12 mouse cellular contexts compared by ENCODE assay signal in genomic region chr7:40702191-40703045, GRCm38 (mm10).
DNase-seq lines count a peak whose midpoint lies in the region; ATAC-seq and TF ChIP-seq lines count a peak whose summit lies in the region.
"Had no signal": no experiment of that assay in that cellular context is flagged by ENCODE, and none has a peak within 500 bp of the region (broad histone marks: within the 10 kb centered on the region; RNA-seq: fewer than 3 reads in every experiment).

No protein-coding gene starts in this region.

- no peak for TF ChIP-seq CTCF in lung, postnatal 0 days (IDR thresholded peaks at IDR 0.05)

- no peaks in the 10 kb centered on the region for H3K36me3 ChIP-seq in hindbrain, embryonic 16.5 days (ENCODE audit: control insufficient read depth, insufficient read depth, low read length)
- no peaks in the 10 kb centered on the region for H3K36me3 ChIP-seq in hindbrain, embryonic 10.5 days
- no peaks in the 10 kb centered on the region for H3K36me3 ChIP-seq in lung, postnatal 0 days (ENCODE audit: insufficient read depth, low read length)
- H3K36me3 ChIP-seq: liver, embryonic 13.5 days; neural tube, embryonic 13.5 days had no signal

- H3K9ac ChIP-seq in hindbrain, embryonic 16.5 days (ENCODE audit: low read depth, low read length): no peak overlapping the region
- no peak overlapping the region for H3K9ac ChIP-seq in lung, postnatal 0 days (replicated peaks; ENCODE audit: low read depth)
- H3K9ac ChIP-seq: forebrain, embryonic 13.5 days; liver, embryonic 13.5 days; neural tube, embryonic 13.5 days had no signal

- no peak for DNase-seq in hindbrain, embryonic 10.5 days (ENCODE audit: low spot score)
- peak; percentile 5 for DNase-seq in lung, postnatal 10 days
- no peak for DNase-seq in lung, postnatal 0 days (ENCODE audit: low spot score)
- peak; percentile 51 for DNase-seq in brain, adult 2 months (ENCODE audit: low read depth, low spot score)
- DNase-seq in gastrocnemius, postnatal 25 days: peak; percentile 54
- no peak for DNase-seq in liver
- DNase-seq: liver, embryonic 13.5 days; spleen, adult 18-20 months had no signal

- H3K4me3 ChIP-seq in hindbrain, embryonic 16.5 days (ENCODE audit: low read length): no peak overlapping the region
- H3K4me3 ChIP-seq in hindbrain, embryonic 10.5 days: no peak overlapping the region
- no peak overlapping the region for H3K4me3 ChIP-seq in lung, postnatal 0 days (ENCODE audit: low read depth, low read length)
- H3K4me3 ChIP-seq: forebrain, embryonic 13.5 days; layer of hippocampus, adult 2 months; liver, embryonic 13.5 days; neural tube, embryonic 13.5 days had no signal

- H3K27ac ChIP-seq in hindbrain, embryonic 16.5 days (ENCODE audit: low read depth, low read length): no peak overlapping the region
- H3K27ac ChIP-seq in hindbrain, embryonic 10.5 days: no peak overlapping the region
- no peak overlapping the region for H3K27ac ChIP-seq in lung, postnatal 0 days (ENCODE audit: low read length)
- H3K27ac ChIP-seq: forebrain, embryonic 13.5 days; layer of hippocampus, adult 2 months; liver, embryonic 13.5 days; neural tube, embryonic 13.5 days had no signal

- no peak overlapping the region for H3K4me2 ChIP-seq in hindbrain, embryonic 16.5 days (ENCODE audit: low read length)
- no peak overlapping the region for H3K4me2 ChIP-seq in lung, postnatal 0 days (replicated peaks; ENCODE audit: low read depth, low read length)
- H3K4me2 ChIP-seq: forebrain, embryonic 13.5 days; liver, embryonic 13.5 days; neural tube, embryonic 13.5 days had no signal

- ATAC-seq in hindbrain, embryonic 16.5 days: peak; percentile 79
- ATAC-seq in lung, postnatal 0 days: no peak
- ATAC-seq: forebrain, embryonic 13.5 days had no signal

- TF ChIP-seq EP300 in lung, postnatal 0 days (IDR thresholded peaks at IDR 0.05): no peak

- H3K9me3 ChIP-seq in hindbrain, embryonic 16.5 days (ENCODE audit: control insufficient read depth, low read length): no peaks in the 10 kb centered on the region
- H3K9me3 ChIP-seq in hindbrain, embryonic 10.5 days: peaks cover 5% of the 10 kb centered on the region; the same call in 1 of the 2 replicates
- H3K9me3 ChIP-seq in lung, postnatal 0 days (ENCODE audit: low read length): no peaks in the 10 kb centered on the region
- H3K9me3 ChIP-seq: forebrain, embryonic 13.5 days; liver, embryonic 13.5 days; neural tube, embryonic 13.5 days had no signal

- WGBS in hindbrain, embryonic 16.5 days: 78% methylated on average over 5 of the region's 5 CpGs
- WGBS in hindbrain, embryonic 10.5 days: 82% methylated on average over 5 of the region's 5 CpGs
- 56% methylated on average over 5 of the region's 5 CpGs for WGBS in lung, postnatal 0 days

- H3K27me3 ChIP-seq in hindbrain, embryonic 16.5 days (replicated peaks; ENCODE audit: control insufficient read depth, insufficient read depth, low read length): no peaks in the 10 kb centered on the region
- H3K27me3 ChIP-seq in hindbrain, embryonic 10.5 days (ENCODE audit: insufficient read depth, poor library complexity, severe bottlenecking): no peaks in the 10 kb centered on the region
- no peaks in the 10 kb centered on the region for H3K27me3 ChIP-seq in lung, postnatal 0 days (replicated peaks; ENCODE audit: insufficient read depth, low read length)
- H3K27me3 ChIP-seq: forebrain, embryonic 13.5 days; liver, embryonic 13.5 days; neural tube, embryonic 13.5 days had no signal

- H3K4me1 ChIP-seq in hindbrain, embryonic 16.5 days (ENCODE audit: control insufficient read depth, insufficient read depth, low read depth, low read length): no peaks in the 10 kb centered on the region
- H3K4me1 ChIP-seq in hindbrain, embryonic 10.5 days (replicated peaks): no peaks in the 10 kb centered on the region
- no peaks in the 10 kb centered on the region for H3K4me1 ChIP-seq in lung, postnatal 0 days (ENCODE audit: insufficient read depth, low read depth, low read length)
- H3K4me1 ChIP-seq: forebrain, embryonic 13.5 days; liver, embryonic 13.5 days; neural tube, embryonic 13.5 days had no signal

Comparison
In these comparisons a context has a peak if more than half of its experiments do, and no peak if none do; other contexts are left out.
1. DNase-seq: peak in lung, postnatal 10 days (single experiment), brain, adult 2 months (single experiment) and gastrocnemius, postnatal 25 days (single experiment); none in hindbrain, embryonic 10.5 days (single experiment), lung, postnatal 0 days (single experiment) and liver (single experiment).